Mouse (Mus musculus) CH12F3 (cell line): ENCODE measurements around the gene Zkscan2.

Experiments used
- in situ Hi-C: fragments of 300-500 bp; cut with MboI; formaldehyde crosslinking; loops from 2 replicates; pipeline ENCODE4 v1.14.3; 2020; ENCODE audit warnings: low sequenced_read_pairs

Gene Zkscan2

GRCm38 (mm10) chr7:123449676-123450075, 50.6 kb downstream of the Zkscan2 start:
- in situ Hi-C loops, result loop anchor here (25.0 kb wide), 1 partner anchor 437 kb away; no protein-coding TSS in a partner anchor

DNA sequence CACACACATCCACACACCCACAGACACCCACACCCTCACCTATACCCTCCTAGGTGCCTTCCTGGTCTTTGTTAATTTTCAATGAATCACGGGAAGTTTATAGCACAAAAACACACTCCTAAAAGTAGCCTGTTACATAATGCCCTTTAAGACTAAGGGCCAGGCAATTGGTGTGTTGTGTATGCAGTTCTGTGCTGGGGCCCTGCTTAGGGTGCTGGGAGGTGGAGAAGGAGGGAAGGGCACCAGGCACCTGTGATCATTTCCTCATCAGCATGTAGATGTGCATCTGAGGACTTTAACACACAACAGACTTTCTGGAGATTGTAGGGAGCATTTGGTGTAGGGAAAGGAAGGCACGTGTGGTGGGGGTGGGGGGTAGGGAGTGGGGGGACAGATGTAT, 51.5 kb downstream of the Zkscan2 start:
- in situ Hi-C loops, result no loop called here

DNA sequence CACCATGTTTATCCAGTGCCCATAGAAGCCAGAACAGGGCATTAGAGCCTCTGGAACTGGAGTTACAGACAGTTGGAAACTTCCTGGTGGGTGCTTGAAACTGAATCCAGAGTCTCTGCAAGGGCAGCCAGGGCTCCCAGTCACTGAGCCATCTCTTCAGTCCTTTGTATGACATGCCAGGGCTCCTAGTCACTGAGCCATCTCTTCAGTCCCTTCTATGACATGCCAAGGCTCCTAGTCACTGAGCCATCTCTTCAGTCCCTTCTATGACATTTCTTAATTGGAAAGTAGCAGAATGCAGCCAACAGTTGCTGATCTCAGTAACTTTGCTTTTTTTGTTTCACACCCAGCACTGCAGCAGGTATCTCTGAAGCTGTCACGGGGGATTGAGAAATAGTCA, 58.2 kb downstream of the Zkscan2 start:
- in situ Hi-C loops, result no loop called here

DNA sequence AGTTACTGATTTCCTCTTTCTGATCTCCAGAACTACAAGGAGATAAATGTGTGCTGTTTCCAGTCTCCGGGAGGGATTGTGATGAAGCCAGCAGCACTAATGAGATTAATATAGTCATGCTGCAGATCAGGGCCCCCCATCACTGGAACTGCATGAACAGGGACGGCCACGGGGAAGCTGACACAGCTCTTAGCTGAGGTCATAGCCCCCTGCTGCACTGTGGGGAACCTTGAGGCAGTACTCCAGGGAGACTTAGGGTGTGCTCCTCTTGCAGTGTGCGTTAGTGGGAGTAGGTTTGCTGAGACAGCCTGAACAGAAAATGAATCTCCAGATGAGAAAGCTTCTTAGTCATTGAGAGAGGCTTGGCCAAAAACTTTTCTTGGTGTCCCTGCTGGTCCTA, 69.0 kb downstream of the Zkscan2 start:
- in situ Hi-C loops, result no loop called here

- in situ Hi-C loops, result no loop called here
Observed at GRCm38 (mm10) chr7:123430411-123430705, 69.9 kb downstream of the Zkscan2 start.

GRCm38 (mm10) chr7:123429624-123430410, 70.4 kb downstream of the Zkscan2 start:
- in situ Hi-C loops, result no loop called here
